Mouse (Mus musculus): Measurements from ENCODE around the gene Pdcd11.

DNA sequence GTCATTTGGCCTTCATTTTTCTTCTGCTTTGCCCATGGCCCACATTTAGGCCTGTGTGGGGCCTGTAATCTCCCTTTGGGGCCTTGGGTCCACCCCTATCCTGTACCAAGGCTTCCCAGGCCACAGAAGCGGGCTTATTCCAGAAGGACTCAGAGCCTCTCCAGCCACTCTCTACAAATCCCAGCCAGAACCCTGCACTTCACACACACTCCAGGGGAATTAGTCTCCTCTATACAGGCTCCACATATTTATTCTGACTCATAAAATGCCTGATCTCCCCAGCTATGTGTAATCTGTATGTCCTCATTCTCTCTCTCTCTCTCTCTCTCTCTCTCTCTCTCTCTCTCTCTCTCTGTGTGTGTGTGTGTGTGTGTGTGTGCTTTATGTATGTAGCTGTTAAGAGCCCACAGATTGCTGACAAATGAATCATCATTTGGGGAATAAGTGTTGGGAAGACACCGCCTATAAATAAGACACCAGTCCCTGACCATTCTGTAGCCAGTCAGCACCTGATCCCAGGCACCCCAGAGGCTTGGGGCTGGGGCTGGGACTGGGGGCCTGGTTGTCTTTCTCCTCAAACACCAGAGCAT is 86.4 kb downstream of the Pdcd11 start:
- TF ChIP-seq GATA1 (IDR thresholded peaks at IDR 0.05; ENCODE audit: borderline replicate concordance, low read length) (no peak), FLI1 (IDR thresholded peaks at IDR 0.05; ENCODE audit: low read length) (no peak)
